Mouse (Mus musculus): ENCODE measurements around the gene Aqp11. TPM values are rescaled to one million over a fixed set of nuclear protein-coding genes. Genes with fewer than 3 reads are reported as not detected.

Gene Aqp11
- total RNA-seq (2014; fragmentation: Nextera tagmentation) (16.4 and 23.0 TPM in 2 replicates), total RNA-seq (2017) (6.9 and 8.5 TPM in 2 replicates)

GRCm38 (mm10) chr7:97737638-97738456, at the start of gene Aqp11:
Aqp11 (minus strand) TSS chr7:97738289.
- ATAC-seq (replicated peaks; ENCODE audit: low FRiP score, low TSS enrichment, poor library complexity, severe bottlenecking) = peak; percentile 68

- ATAC-seq (replicated peaks; ENCODE audit: low FRiP score, low TSS enrichment, poor library complexity, severe bottlenecking) = no peak
Measured at GRCm38 (mm10) chr7:97783523-97783922, 45.4 kb upstream of the Aqp11 start.

GRCm38 (mm10) chr7:97781496-97781895, 43.4 kb upstream of the Aqp11 start:
- ATAC-seq (replicated peaks; ENCODE audit: low FRiP score, low TSS enrichment, poor library complexity, severe bottlenecking) = no peak

GRCm38 (mm10) chr7:97780815-97781214, 42.7 kb upstream of the Aqp11 start:
- ATAC-seq (replicated peaks; ENCODE audit: low FRiP score, low TSS enrichment, poor library complexity, severe bottlenecking) = no peak

GRCm38 (mm10) chr7:97780222-97780621, 42.1 kb upstream of the Aqp11 start:
- no peak for ATAC-seq (replicated peaks; ENCODE audit: low FRiP score, low TSS enrichment, poor library complexity, severe bottlenecking)

- ATAC-seq (replicated peaks; ENCODE audit: low FRiP score, low TSS enrichment, poor library complexity, severe bottlenecking) = no peak
Measured at GRCm38 (mm10) chr7:97777191-97777590, 39.1 kb upstream of the Aqp11 start.

- no peak for ATAC-seq (replicated peaks; ENCODE audit: low FRiP score, low TSS enrichment, poor library complexity, severe bottlenecking)
Measured at GRCm38 (mm10) chr7:97775923-97776322, 37.8 kb upstream of the Aqp11 start.

GRCm38 (mm10) chr7:97775380-97775779, 37.3 kb upstream of the Aqp11 start:
- no peak for ATAC-seq (replicated peaks; ENCODE audit: low FRiP score, low TSS enrichment, poor library complexity, severe bottlenecking)

GRCm38 (mm10) chr7:97770841-97771620, 32.9 kb upstream of the Aqp11 start:
- no peak for ATAC-seq (replicated peaks; ENCODE audit: low FRiP score, low TSS enrichment, poor library complexity, severe bottlenecking)

- no peak for ATAC-seq (replicated peaks; ENCODE audit: low FRiP score, low TSS enrichment, poor library complexity, severe bottlenecking)
Measured at GRCm38 (mm10) chr7:97769020-97769419, 30.9 kb upstream of the Aqp11 start.

- ATAC-seq (replicated peaks; ENCODE audit: low FRiP score, low TSS enrichment, poor library complexity, severe bottlenecking) = no peak
Measured at GRCm38 (mm10) chr7:97767841-97768240, 29.8 kb upstream of the Aqp11 start.

GRCm38 (mm10) chr7:97766406-97767166, 28.5 kb upstream of the Aqp11 start:
- ATAC-seq (replicated peaks; ENCODE audit: low FRiP score, low TSS enrichment, poor library complexity, severe bottlenecking) = no peak

GRCm38 (mm10) chr7:97765963-97766347, 27.9 kb upstream of the Aqp11 start:
- ATAC-seq (replicated peaks; ENCODE audit: low FRiP score, low TSS enrichment, poor library complexity, severe bottlenecking) = no peak

GRCm38 (mm10) chr7:97765181-97765962, 27.3 kb upstream of the Aqp11 start:
- ATAC-seq (replicated peaks; ENCODE audit: low FRiP score, low TSS enrichment, poor library complexity, severe bottlenecking) = peak; percentile 51

- ATAC-seq (replicated peaks; ENCODE audit: low FRiP score, low TSS enrichment, poor library complexity, severe bottlenecking) = no peak
Measured at GRCm38 (mm10) chr7:97764591-97764990, 26.5 kb upstream of the Aqp11 start.

GRCm38 (mm10) chr7:97756967-97757881, 19.1 kb upstream of the Aqp11 start:
- no peak for ATAC-seq (replicated peaks; ENCODE audit: low FRiP score, low TSS enrichment, poor library complexity, severe bottlenecking)

GRCm38 (mm10) chr7:97749207-97750190, 11.4 kb upstream of the Aqp11 start:
- ATAC-seq (replicated peaks; ENCODE audit: low FRiP score, low TSS enrichment, poor library complexity, severe bottlenecking) = peak; percentile 38

All from megakaryocyte-erythroid progenitor cell, adult 5-6 weeks (primary cell).